Mouse (Mus musculus) layer of hippocampus, adult 18-20 months (tissue): ENCODE measurements around the gene Eml1. TPM values are rescaled to one million over a fixed set of nuclear protein-coding genes. Genes with fewer than 3 reads are reported as not detected.

Source experiments
- DNase-seq, 2 experiments: peaks; one replicate each; pipeline ENCODE4 v3.0.0; 2022; ENCODE audit warnings: low spot score in 2 of 2
- total RNA-seq, 2 experiments: library from RNA; stranded (reverse); gene quantifications; 2 replicates each; pipeline ENCODE4 v1.2.3; 2021

The Eml1 gene
- total RNA-seq, 2 experiments from 2014 or later, result 46.1 to 50.2 TPM

DNA sequence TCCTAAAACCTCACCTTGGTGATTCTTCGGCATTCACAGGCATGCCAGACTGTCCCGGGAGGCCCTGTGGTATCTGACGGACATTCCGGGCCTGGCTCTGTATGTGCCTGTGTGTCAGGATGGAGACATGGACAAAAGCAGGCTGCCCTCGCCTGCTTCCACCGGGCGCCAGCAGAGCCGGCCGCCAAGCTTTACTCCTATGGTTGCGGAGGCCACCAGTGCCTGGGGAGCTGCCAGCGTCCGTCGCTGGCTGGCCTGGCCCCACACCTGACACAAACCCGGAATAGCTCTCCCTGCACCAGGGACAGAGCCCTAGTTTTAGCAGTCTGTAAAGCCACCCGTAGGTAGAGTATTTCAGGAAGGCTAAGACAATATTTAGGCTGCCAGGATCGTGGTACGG, 1.5 kb downstream of the Eml1 start:
- DNase-seq, result no peak

DNA sequence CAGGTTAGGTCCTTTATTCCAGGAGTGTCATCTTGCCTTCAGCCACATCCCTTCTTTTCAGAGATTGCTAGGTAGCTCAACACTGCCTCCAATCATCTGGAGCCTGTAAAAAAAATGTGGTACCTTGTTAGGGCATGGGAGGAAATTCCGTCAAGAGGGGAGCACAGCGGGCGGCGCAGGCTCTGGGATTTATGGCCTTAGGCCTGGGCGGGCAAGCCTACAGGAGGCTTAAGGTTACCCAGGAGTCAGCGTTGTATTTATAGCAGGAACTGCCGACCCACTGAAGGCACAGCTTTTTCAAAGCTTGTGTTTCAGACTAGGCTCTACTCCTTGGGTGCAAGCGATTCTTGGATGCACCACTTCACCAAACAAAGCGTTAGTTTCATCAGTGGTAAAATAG, 2.9 kb downstream of the Eml1 start:
- no peak for DNase-seq

- no peak for DNase-seq
Measured at GRCm38 (mm10) chr12:108374689-108375088, 3.9 kb downstream of the Eml1 start.

DNA sequence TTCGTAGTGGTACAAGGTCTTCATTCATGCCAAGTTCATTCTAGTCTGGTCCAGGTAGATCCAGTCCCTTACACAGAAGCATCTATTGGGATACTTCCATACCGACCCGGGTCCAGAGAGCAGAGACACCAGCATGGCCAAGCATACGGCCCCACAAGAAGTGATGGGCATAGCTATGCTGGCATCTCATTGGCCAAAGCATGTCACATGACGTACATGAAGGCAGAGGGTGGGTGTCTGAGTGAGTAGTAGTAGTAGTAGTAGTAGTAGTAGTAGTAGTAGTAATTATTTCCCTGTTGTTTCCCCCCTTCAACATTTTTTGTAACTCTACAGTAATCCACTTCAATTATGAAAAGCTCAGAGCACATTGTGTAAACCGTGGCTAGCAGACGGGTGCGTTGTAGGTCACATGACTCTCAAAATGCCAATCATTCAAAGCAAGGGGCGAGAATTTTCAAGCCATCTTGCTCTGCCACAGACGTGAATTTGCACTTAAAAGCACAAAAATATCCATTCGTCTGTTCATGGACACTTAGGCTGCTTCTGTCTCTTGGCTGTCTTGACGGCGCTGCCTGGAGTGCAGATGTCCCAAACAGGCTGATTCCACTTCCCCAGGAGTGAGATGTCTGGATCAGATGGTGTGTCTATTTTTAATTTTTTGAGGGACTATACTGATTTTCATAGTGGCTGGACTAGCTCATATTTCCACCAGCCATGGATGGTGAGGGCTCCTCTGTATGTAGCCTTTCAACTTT, 7.8 kb downstream of the Eml1 start:
- DNase-seq, result peak; percentile 35 to 56

- DNase-seq, result no peak
Measured at GRCm38 (mm10) chr12:108386476-108387232, 15.9 kb downstream of the Eml1 start.

DNA sequence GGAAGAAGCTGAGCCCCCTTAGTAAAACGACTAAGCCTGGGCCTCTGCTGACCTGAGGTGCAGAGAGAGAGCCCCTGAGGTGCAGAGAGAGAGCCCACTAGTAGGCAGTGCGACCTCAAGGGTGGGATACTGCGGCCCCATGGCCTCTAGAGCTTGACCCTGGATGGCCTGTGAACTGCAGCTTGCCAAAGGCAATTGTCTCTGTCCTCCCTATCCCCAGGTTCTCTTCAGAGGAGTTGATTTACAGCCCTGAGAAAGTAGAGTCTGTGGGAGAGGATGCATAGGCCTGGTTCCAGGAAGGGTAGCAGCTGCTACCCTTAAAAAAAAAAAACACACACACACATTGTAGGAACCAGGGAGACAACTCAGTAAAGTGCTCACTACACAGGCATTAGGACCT, 19.0 kb downstream of the Eml1 start:
- no peak for DNase-seq

DNA sequence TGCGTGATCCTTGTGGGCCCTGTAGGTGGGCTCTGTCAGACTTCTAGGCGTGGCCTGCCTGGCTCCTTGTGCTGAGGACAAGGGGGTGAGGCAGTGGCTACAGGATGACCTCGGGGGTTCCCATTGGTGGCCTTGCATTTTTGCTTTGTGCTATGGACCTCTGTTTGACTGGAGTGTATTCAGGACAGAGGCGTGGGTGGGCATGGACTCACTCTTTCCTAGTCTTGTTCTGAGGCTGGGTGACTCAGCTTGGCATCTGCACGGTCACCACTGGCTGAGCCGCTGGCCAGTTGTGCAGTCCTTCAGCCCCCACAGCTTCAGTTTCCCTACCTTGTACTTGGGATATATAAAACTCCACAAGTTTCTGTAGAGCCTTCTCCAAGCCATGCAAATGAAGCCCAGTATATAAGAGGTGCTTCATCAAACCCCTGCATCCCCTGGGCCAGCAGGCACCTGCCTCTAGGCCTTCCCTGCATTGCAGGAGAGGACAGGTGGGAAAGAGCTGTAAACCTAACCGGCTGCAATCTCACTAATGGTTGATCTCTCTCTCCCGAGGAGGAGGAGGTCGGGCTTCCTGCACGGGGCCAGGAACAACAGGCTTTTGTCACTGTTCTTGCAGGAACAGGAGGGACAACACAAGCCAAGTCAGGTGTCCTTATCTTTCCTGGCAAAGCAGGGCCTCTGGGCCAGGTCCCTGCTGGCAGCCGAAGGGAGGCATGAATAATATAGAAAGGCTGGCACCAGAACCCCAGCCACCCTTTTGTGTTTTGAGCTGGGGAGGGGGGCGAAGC, 21.7 kb downstream of the Eml1 start:
- no peak for DNase-seq

- DNase-seq, result no peak
Measured at GRCm38 (mm10) chr12:108393082-108393481, 22.3 kb downstream of the Eml1 start.

GRCm38 (mm10) chr12:108393637-108394036, 22.9 kb downstream of the Eml1 start:
- peak in 1 of 2 experiments; percentile 45 for DNase-seq

GRCm38 (mm10) chr12:108394534-108395284, 24.0 kb downstream of the Eml1 start:
- DNase-seq, result peak in 1 of 2 experiments; percentile 38

- no peak for DNase-seq
Measured at GRCm38 (mm10) chr12:108395285-108395660, 24.5 kb downstream of the Eml1 start.

DNA sequence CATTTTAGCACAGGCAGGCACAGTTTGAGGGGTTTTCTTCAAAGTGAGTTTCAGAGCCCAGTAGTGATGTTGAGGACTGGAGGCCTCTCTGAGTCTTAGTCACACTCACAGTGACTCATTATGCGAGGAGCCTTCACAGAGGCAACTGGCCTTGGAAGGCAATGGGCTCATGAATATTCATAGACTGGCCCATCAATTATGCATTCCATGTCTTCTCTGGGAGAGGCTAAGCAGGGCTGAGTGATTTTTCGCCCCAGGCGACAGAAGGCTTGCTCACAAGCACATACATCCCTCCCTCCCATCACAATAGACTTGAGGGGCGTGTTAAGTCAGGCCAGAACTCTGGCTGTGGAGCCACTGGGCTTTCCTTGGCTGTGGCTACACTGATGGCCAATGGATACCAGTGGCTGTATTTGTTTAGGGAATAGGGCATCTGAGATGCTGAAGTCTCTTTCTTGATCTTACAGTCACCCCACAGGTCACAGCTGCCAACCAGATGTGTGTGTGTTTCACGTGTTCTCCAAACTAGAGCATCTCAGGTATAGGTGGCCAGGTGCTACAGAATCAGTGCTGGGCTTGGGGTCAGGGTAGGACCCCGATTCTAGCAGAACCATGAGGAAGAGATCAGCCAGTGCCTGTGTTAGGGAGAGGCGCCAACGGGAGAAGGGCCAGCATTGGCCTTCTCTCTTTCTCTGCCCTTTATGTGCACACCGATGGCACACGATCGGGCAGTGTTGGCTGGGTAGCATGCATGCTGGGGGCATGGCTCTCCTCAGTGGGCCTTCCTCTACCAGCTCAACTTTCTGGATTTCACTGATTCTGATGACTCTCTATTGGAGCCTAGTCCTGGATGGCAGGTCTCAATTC, 25.6 kb downstream of the Eml1 start:
- peak; percentile 30 to 74 for DNase-seq

DNA sequence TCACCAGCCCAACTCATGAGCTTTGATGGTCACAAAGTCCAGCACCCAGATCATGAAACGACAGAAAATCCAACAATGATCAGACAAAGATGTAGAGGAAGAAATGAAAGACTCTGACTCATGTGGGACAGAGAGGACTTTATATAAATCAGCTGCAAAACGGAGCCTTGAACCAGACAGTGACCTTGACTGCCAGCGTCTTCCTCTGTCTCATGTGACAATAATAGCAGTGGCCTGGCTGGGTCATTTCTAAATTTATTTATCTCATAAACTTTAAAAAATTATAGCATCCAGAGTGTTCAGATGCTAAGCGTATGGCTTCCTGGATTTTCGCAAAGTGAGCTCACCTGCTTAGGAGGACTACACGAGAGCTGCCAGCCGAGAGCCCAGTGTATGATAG, 27.9 kb downstream of the Eml1 start:
- DNase-seq, result no peak

DNA sequence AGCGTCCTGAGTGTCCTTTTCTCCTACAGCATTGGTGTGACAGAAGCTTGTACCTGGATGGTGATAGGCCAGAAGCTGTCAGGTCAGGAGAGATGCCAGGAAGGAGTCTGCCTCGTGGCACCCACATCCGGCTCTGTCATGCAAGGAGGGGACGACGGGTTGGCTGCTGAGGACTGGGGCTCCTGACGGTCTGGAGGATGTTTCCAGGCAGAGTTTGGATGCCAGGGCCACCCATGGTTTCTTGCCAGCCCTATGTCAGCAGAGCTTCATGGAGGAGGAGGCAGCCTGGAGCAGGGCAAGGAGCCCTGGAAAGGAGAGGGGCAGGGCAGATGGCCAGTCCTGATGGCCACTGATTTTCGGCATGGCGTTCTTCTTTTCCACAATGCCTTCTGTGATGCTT, 28.4 kb downstream of the Eml1 start:
- DNase-seq, result no peak

DNA sequence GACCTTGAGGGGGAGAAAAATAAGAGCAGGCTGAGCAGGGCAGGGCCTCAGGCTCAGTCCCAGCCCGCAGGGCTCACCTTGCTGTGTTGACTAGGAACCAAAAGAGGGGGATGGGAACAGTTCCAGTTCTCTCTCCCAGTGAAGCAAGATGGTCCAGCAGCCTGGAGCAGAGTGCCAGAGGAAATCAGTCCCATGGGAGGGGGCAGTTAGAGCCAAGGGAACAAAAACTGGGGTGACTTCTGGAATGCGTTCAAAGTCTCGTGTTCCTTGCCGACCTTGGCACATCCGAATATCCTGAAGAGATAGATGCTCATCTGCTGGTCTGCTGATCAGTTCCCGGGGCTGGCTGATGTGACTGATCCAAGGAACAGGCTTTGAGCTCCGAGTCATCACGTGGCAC, 30.2 kb downstream of the Eml1 start:
- no peak for DNase-seq

DNA sequence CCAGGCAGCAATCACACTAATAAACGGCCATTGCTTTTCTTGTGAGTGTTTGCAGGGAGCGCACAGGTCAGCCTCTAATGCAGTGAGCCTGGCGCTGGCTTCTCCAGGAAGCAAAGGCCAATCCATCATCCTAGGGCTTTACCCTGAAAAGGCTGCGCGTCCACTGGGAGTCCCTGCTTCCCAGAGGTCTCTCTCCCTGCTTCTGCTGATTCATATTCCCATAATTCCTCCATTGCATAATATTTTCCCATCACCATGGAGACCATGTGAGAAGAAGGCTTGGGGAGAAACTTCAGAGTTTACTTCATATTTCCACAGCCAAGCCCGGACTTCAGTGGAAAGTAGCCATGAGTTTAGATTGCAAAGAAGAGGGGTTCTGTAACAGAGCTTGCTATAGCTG, 33.2 kb downstream of the Eml1 start:
- DNase-seq, result peak in 1 of 2 experiments; percentile 37

DNA sequence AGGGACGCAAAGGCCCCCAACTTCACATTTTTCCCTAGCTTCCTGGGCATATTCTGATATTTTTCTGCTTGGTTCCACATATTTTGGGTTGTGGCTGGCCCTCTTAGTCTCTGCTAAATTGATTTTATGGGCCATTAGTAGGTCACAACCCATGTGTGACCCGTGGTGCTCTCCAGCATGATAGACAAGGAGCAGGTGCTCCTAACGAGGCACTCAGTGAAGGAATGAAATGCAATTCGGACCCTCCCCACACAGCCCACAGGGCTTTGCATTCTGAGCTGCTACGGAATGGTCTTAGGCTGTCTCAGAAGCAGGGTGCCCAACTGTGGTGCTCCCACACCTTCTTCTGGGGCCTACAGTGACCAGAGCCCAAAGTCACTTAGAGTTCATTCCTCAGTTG, 38.3 kb downstream of the Eml1 start:
- DNase-seq, result no peak

DNA sequence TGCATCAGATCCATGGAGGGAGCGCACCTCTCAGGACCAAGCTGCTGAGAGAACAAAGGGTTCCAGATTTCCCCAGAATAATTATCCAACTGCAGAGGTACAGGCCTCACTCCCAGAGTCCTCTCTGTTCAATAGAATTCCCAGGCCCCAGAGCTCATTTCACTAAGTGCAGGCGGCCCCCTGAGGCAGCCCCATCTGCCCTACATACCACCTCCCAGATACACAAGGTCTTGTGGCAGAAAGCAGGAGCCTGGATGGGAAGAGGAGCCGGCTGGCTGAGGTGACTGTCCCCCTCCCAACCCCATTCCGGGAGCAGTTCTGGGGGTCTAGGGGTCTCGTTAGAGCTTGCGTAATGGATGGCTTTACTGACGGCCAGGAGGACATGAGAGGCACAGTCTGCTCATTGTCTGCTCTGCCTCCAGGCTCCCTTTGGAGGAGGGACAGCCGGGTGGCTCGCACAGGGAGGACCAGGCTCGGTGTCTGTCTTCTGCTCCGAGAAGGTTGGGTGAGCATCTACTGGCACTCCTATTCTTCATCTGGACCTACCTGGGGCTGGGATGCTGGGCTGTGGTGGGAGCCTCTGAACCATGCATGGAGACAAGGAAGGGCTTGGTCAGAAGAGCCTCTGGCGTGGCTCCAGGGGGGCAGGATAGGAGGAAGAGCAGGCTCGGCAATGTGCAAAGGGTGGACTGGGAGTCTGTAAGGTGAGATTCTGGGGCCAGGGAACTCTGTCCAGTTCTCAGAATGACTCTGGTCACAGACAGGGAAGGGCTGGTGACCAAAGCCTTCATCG, 39.9 kb downstream of the Eml1 start:
- DNase-seq, result no peak

- no peak for DNase-seq
Measured at GRCm38 (mm10) chr12:108414932-108415331, 44.2 kb downstream of the Eml1 start.
